Mouse (Mus musculus): ENCODE data around the gene Mrfap1. TPM values are rescaled to one million over a fixed set of nuclear protein-coding genes. Genes with fewer than 3 reads are reported as not detected.

Mrfap1 gene
- total RNA-seq, 4 experiments from 2014 or later = 439 to 442 (median 441) TPM

GRCm38 (mm10) chr5:36786052-36786451, 10.5 kb downstream of the Mrfap1 start:
- DNase-seq (ENCODE audit: low spot score in 2 of 2) = no peak

DNA sequence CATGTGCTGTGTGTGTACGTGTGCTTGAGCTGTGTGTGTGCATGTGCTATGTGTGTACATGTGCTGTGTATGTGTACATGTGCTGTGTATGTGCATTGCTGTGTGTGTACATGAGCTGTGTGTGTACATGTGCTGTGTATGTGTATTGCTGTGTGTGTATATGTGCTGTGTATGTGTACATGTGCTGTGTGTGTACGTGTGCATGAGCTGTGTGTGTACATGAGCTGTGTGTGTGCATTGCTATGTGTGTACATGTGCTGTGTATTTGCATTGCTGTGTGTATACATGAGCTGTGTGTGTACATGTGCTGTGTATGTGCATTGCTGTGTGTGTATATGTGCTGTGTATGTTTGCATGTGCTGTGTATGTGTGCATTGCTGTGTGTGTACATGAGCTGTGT, 17.1 kb downstream of the Mrfap1 start:
- no peak for DNase-seq (ENCODE audit: low spot score in 2 of 2)

DNA sequence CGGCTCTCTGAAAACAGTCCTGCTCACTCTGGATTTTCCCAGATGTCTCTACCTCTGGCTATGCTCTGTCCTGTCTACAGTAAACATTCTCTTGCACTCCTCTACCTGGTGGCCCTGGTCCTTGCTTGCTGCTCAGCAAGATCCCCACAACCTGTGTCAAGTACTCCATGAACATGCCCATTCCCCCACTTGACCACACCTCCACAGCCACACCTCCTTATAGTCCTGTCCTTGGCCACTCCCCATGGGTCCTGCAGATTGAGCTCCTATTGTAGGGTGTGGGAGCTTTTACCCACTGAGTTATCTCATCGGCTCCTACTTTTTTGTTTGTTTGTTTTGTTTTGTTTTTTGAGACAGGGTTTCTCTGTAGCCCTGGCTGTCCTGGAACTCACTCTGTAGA, 17.7 kb downstream of the Mrfap1 start:
- no peak for DNase-seq (ENCODE audit: low spot score in 2 of 2)

DNA sequence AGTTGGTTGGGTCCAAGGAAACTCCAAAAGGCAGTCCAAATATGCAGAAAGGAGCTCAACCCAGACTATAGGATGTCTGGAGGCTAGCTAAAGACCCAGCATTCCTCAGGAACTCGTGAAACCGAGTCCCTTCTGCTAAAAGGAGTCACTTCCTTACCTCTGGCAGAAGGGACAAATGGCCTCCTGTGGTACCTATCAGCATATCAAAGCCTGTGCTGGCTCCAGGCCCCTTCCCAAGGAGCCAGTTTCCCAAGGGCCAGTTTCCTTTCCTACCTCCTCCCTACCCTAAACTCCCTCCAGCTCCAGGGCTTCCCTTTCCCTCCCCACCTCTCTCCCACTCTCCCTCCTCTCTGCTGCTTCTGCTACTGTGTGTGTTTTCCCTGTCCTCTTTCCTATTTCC, 19.4 kb downstream of the Mrfap1 start:
- no peak for DNase-seq (ENCODE audit: low spot score in 2 of 2)

DNA sequence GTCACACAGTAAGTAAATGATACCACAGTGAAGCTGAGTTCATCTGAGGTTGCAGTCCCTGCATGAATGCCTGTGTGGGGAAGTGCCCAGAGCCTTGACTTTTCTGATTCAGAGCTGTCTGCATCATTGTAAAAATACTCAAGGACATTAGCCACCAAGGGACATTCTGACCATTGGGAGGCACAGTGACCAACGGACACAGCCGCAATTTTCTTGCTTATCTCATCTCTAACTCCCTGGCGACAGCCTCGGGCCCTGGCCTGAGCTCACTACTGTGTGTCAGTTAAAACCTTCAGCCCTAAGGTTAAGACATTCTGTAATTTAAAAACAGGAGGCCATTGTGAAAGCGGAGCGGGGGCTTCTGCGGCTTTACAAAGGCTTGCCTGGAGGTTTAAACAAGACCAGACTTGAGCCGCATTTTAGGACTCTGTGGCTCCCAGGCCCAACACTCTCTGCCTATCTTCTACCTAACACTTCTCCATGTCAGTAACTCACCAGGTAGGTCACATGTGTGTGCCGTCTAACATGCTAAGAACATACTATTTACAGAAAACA, 20.5 kb downstream of the Mrfap1 start:
- no peak for DNase-seq (ENCODE audit: low spot score in 2 of 2)

- no peak for DNase-seq (ENCODE audit: low spot score in 2 of 2)
Observed at GRCm38 (mm10) chr5:36775317-36775716, 21.3 kb downstream of the Mrfap1 start.

DNA sequence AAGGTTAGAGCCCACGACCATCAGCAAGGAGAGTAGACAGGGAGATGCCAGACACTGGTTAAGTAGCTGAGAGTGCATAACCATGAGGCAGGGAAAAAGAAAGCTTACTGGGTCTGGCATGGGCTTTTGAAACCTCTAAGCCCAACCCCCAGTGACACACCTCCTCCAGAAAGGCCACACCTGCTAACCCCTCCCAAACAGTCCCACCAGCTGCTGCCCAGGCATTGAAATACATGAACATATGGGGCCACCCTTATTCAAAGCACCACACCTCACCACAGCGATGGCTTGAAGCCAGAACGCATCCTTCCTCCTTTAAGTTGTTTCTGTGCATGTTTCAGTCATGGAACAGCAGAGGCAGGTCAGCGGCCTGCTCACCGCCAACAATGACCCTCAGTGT, 24.0 kb downstream of the Mrfap1 start:
- DNase-seq (ENCODE audit: low spot score in 2 of 2) = no peak

DNA sequence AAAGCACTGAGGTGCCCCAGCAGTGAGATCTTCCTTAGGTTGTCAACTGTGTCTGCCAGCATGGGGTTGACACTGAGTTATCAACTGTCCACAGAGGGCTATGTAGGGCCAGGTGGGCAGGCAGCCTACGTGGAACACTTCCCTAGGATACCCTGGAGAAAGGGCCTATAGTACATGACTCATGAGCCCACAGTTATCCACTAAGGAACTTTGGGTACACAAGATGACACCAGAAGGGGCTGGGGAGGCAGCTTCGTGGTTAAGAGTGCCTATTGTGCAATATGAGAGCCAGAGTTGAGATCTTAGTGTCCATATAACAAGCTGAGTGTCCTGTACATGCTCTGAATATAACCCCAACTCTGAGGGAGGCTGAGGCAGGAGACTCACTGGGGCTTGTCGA, 27.0 kb downstream of the Mrfap1 start:
- DNase-seq (ENCODE audit: low spot score in 2 of 2) = no peak

GRCm38 (mm10) chr5:36766958-36767703, 29.4 kb downstream of the Mrfap1 start:
- DNase-seq (ENCODE audit: low spot score in 2 of 2) = no peak

GRCm38 (mm10) chr5:36759848-36760247, 36.7 kb downstream of the Mrfap1 start:
- no peak for DNase-seq (ENCODE audit: low spot score in 2 of 2)

GRCm38 (mm10) chr5:36757033-36757432, 39.5 kb downstream of the Mrfap1 start:
- DNase-seq (ENCODE audit: low spot score in 2 of 2) = no peak

- no peak for DNase-seq (ENCODE audit: low spot score in 2 of 2)
Observed at GRCm38 (mm10) chr5:36750119-36751078, 46.2 kb downstream of the Mrfap1 start.

DNA sequence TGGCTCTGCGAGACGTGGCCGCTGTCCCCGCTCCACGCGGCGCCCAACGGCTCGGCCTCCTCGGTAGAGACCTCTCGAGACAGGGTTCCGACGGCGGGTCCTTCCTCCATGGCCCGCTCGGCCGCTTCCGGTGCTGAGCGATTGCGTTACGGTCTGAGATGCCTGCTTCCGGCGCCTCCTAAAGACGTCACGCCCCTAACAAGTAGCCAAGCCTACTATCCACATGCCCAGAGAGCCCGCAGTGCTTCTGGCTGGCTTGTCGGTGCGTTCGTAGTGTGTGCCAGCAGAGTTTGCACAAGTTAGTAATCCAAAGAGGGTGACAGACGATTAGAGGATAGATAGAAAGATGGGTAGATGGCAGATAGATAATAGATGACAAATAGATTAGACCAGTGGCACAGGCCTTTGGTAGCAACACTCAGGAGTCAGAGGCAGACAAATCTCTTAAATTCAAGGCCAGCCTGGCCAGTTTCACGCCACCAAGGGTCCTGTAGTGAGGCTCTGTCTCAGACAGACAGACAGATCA, 48.0 kb downstream of the Mrfap1 start, which contains the start of gene Bloc1s4:
Gene Bloc1s4 (minus strand): TSS at position 115 of the 526 bp plus-strand sequence.
- peak; percentile 89 to 94 for DNase-seq (ENCODE audit: low spot score in 2 of 2)

GRCm38 (mm10) chr5:36747794-36748535, 48.6 kb downstream of the Mrfap1 start:
- peak in 1 of 2 experiments; percentile 24 for DNase-seq (ENCODE audit: low spot score in 2 of 2)

DNA sequence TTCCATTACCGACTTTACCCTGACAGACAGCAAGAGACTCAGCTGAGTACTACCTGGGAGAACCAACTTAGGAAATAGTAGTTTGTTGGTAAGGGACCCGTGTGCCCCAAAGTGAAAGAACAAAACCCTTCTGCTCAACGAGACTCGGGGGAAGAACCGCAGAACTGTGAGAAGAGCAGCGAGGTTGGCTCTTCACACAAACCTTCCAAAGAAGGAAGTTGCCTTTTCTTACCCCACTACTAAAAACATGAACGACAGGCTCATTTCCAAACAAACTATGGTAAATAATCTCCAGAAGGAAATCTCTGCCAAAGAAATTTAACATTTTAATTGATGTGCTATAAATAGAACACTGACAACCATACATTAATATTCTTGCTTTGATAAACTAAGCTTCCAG, 49.5 kb downstream of the Mrfap1 start:
- no peak for DNase-seq (ENCODE audit: low spot score in 2 of 2)

Other genes with a start within 250 kb of the Mrfap1 start
- 10 to 100 TPM; 64.9 to 68.9 (median 68.0) TPM for gene Tbc1d14, start 203.5 kb downstream of the Mrfap1 start, total RNA-seq (2022)
- gene D5Ertd579e, start 100.7 kb downstream of the Mrfap1 start, total RNA-seq (2022) = 100 to 1,000 TPM in 2 of 4 experiments, 10 to 100 TPM in 2; 91.1 to 114 (median 96.7) TPM
- 10 to 100 TPM; 13.5 to 17.0 (median 14.1) TPM for gene Bloc1s4, start 48.1 kb downstream of the Mrfap1 start, total RNA-seq (2022)
- gene Man2b2, start 33.9 kb upstream of the Mrfap1 start, total RNA-seq (2022) = 10 to 100 TPM; 33.6 to 46.8 (median 36.7) TPM
- gene Ppp2r2c, start 71.7 kb upstream of the Mrfap1 start, total RNA-seq (2022) = 100 to 1,000 TPM; 388 to 449 (median 430) TPM
- gene Wfs1, start 192.4 kb upstream of the Mrfap1 start, total RNA-seq (2022) = 100 to 1,000 TPM; 134 to 147 (median 139) TPM